Mouse (Mus musculus): ENCODE results near the gene Rpl22. TPM values are rescaled to one million over a fixed set of nuclear protein-coding genes. Genes with fewer than 3 reads are reported as not detected.

The Rpl22 gene
- polyA plus RNA-seq, 1 experiment from 2014 or later: 470 TPM

GRCm38 (mm10) chr4:152303172-152303571, 22.4 kb upstream of the Rpl22 start:
- H3K27me3 ChIP-seq (replicated peaks; ENCODE audit: control insufficient read depth, insufficient read depth, low read length): no peaks in the 10 kb centered on the region
- peaks cover 3% of the 10 kb centered on the region for H3K4me1 ChIP-seq (ENCODE audit: control insufficient read depth, insufficient read depth, low read length)
- 88% methylated on average over 10 of the region's 10 CpGs for WGBS
- H3K9ac ChIP-seq (ENCODE audit: low read depth, low read length): no peak overlapping the region
- no peaks in the 10 kb centered on the region for H3K9me3 ChIP-seq (ENCODE audit: control insufficient read depth, low read length)
- no peak overlapping the region for H3K27ac ChIP-seq (replicated peaks; ENCODE audit: low read depth, low read length)
- H3K4me2 ChIP-seq (ENCODE audit: low read depth, low read length): no peak overlapping the region
- no peak for ATAC-seq (ENCODE audit: low read depth)
- DNase-seq (ENCODE audit: low spot score): no peak
- peaks cover 44% of the 10 kb centered on the region for H3K36me3 ChIP-seq (ENCODE audit: control insufficient read depth, insufficient read depth, low read length)
- no peak overlapping the region for H3K4me3 ChIP-seq (ENCODE audit: low read depth, low read length)

- Histone ChIP-seq H3K27ac (replicated peaks; ENCODE audit: low read depth, low read length) (no peak overlapping the region), H3K9ac (ENCODE audit: low read depth, low read length) (no peak overlapping the region), H3K4me2 (ENCODE audit: low read depth, low read length) (no peak overlapping the region), H3K9me3 (ENCODE audit: control insufficient read depth, low read length) (no peaks in the 10 kb centered on the region), H3K4me3 (ENCODE audit: low read depth, low read length) (no peak overlapping the region), H3K4me1 (ENCODE audit: control insufficient read depth, insufficient read depth, low read length) (no peaks in the 10 kb centered on the region), H3K27me3 (replicated peaks; ENCODE audit: control insufficient read depth, insufficient read depth, low read length) (no peaks in the 10 kb centered on the region), H3K36me3 (ENCODE audit: control insufficient read depth, insufficient read depth, low read length) (peaks cover 43% of the 10 kb centered on the region)
- DNase-seq (ENCODE audit: low spot score) (no peak), ATAC-seq (ENCODE audit: low read depth) (no peak)
- WGBS: 96% methylated on average over 6 of the region's 6 CpGs
Observed at GRCm38 (mm10) chr4:152304685-152305084, 20.9 kb upstream of the Rpl22 start.

GRCm38 (mm10) chr4:152305991-152306390, 19.6 kb upstream of the Rpl22 start:
- 86% methylated on average over 6 of the region's 6 CpGs for WGBS
- Histone ChIP-seq H3K4me2 (ENCODE audit: low read depth, low read length) (no peak overlapping the region), H3K9ac (ENCODE audit: low read depth, low read length) (no peak overlapping the region), H3K9me3 (ENCODE audit: control insufficient read depth, low read length) (no peaks in the 10 kb centered on the region), H3K4me3 (ENCODE audit: low read depth, low read length) (no peak overlapping the region), H3K36me3 (ENCODE audit: control insufficient read depth, insufficient read depth, low read length) (peaks cover 32% of the 10 kb centered on the region), H3K27ac (replicated peaks; ENCODE audit: low read depth, low read length) (no peak overlapping the region), H3K4me1 (ENCODE audit: control insufficient read depth, insufficient read depth, low read length) (no peaks in the 10 kb centered on the region), H3K27me3 (replicated peaks; ENCODE audit: control insufficient read depth, insufficient read depth, low read length) (peaks cover 3% of the 10 kb centered on the region)
- ATAC-seq (ENCODE audit: low read depth) (no peak), DNase-seq (ENCODE audit: low spot score) (no peak)

GRCm38 (mm10) chr4:152307542-152307941, 18.0 kb upstream of the Rpl22 start:
- Histone ChIP-seq H3K36me3 (ENCODE audit: control insufficient read depth, insufficient read depth, low read length) (peaks cover 20% of the 10 kb centered on the region), H3K4me3 (ENCODE audit: low read depth, low read length) (no peak overlapping the region), H3K4me1 (ENCODE audit: control insufficient read depth, insufficient read depth, low read length) (peaks cover 4% of the 10 kb centered on the region; the same call in 1 of the 2 replicates), H3K9ac (ENCODE audit: low read depth, low read length) (no peak overlapping the region), H3K27me3 (replicated peaks; ENCODE audit: control insufficient read depth, insufficient read depth, low read length) (peaks cover 19% of the 10 kb centered on the region), H3K9me3 (ENCODE audit: control insufficient read depth, low read length) (no peaks in the 10 kb centered on the region), H3K4me2 (ENCODE audit: low read depth, low read length) (no peak overlapping the region), H3K27ac (replicated peaks; ENCODE audit: low read depth, low read length) (no peak overlapping the region)
- DNase-seq (ENCODE audit: low spot score) (no peak), ATAC-seq (ENCODE audit: low read depth) (no peak)
- WGBS: 73% methylated on average over 9 of the region's 9 CpGs

- 4% methylated on average over 14 of the region's 14 CpGs for WGBS
- no peak for ATAC-seq (ENCODE audit: low read depth)
- H3K4me2 ChIP-seq (ENCODE audit: low read depth, low read length): peak overlapping the region; percentile 65; the same call in 1 of the 2 replicates
Observed at GRCm38 (mm10) chr4:152312186-152312585, 13.4 kb upstream of the Rpl22 start.

GRCm38 (mm10) chr4:152313211-152313632, 12.3 kb upstream of the Rpl22 start:
- DNase-seq (ENCODE audit: low spot score) (no peak), ATAC-seq (ENCODE audit: low read depth) (peak; percentile 41; the same call in 1 of the 2 replicates)
- Histone ChIP-seq H3K4me1 (ENCODE audit: control insufficient read depth, insufficient read depth, low read length) (peaks cover 9% of the 10 kb centered on the region), H3K9me3 (ENCODE audit: control insufficient read depth, low read length) (no peaks in the 10 kb centered on the region), H3K9ac (ENCODE audit: low read depth, low read length) (peak overlapping the region; percentile 57), H3K27ac (replicated peaks; ENCODE audit: low read depth, low read length) (no peak overlapping the region), H3K27me3 (replicated peaks; ENCODE audit: control insufficient read depth, insufficient read depth, low read length) (peaks cover 75% of the 10 kb centered on the region), H3K36me3 (ENCODE audit: control insufficient read depth, insufficient read depth, low read length) (no peaks in the 10 kb centered on the region), H3K4me2 (ENCODE audit: low read depth, low read length) (peak overlapping the region; percentile 65), H3K4me3 (ENCODE audit: low read depth, low read length) (peak overlapping the region; percentile 35)
- 3% methylated on average over 21 of the region's 29 CpGs for WGBS

More at GRCm38 (mm10) chr4:152312186-152312585, 13.4 kb upstream of the Rpl22 start:
- Histone ChIP-seq H3K27me3 (replicated peaks; ENCODE audit: control insufficient read depth, insufficient read depth, low read length) (peaks cover 64% of the 10 kb centered on the region), H3K4me3 (ENCODE audit: low read depth, low read length) (peak overlapping the region; percentile 12; the same call in 1 of the 2 replicates), H3K4me1 (ENCODE audit: control insufficient read depth, insufficient read depth, low read length) (peaks cover 9% of the 10 kb centered on the region), H3K9ac (ENCODE audit: low read depth, low read length) (no peak overlapping the region; the same call in 1 of the 2 replicates), H3K36me3 (ENCODE audit: control insufficient read depth, insufficient read depth, low read length) (no peaks in the 10 kb centered on the region), H3K9me3 (ENCODE audit: control insufficient read depth, low read length) (no peaks in the 10 kb centered on the region), H3K27ac (replicated peaks; ENCODE audit: low read depth, low read length) (no peak overlapping the region)
- no peak for DNase-seq (ENCODE audit: low spot score)

- peak overlapping the region; percentile 65; the same call in 1 of the 2 replicates for H3K4me2 ChIP-seq (ENCODE audit: low read depth, low read length)
- no peaks in the 10 kb centered on the region for H3K9me3 ChIP-seq (ENCODE audit: control insufficient read depth, low read length)
- DNase-seq (ENCODE audit: low spot score) (no peak), ATAC-seq (ENCODE audit: low read depth) (no peak)
- H3K36me3 ChIP-seq (ENCODE audit: control insufficient read depth, insufficient read depth, low read length): no peaks in the 10 kb centered on the region
- peaks cover 9% of the 10 kb centered on the region for H3K4me1 ChIP-seq (ENCODE audit: control insufficient read depth, insufficient read depth, low read length)
- H3K4me3 ChIP-seq (ENCODE audit: low read depth, low read length): no peak overlapping the region; the same call in 1 of the 2 replicates
- H3K27ac ChIP-seq (replicated peaks; ENCODE audit: low read depth, low read length): no peak overlapping the region
- peaks cover 82% of the 10 kb centered on the region for H3K27me3 ChIP-seq (replicated peaks; ENCODE audit: control insufficient read depth, insufficient read depth, low read length)
- no peak overlapping the region for H3K9ac ChIP-seq (ENCODE audit: low read depth, low read length)
Observed at GRCm38 (mm10) chr4:152313934-152314333, 11.6 kb upstream of the Rpl22 start.

GRCm38 (mm10) chr4:152315498-152316213, 9.9 kb upstream of the Rpl22 start:
- H3K36me3 ChIP-seq (ENCODE audit: control insufficient read depth, insufficient read depth, low read length): no peaks in the 10 kb centered on the region
- no peaks in the 10 kb centered on the region for H3K9me3 ChIP-seq (ENCODE audit: control insufficient read depth, low read length)
- H3K27me3 ChIP-seq (replicated peaks; ENCODE audit: control insufficient read depth, insufficient read depth, low read length): peaks cover 83% of the 10 kb centered on the region
- H3K9ac ChIP-seq (ENCODE audit: low read depth, low read length): peak overlapping the region; percentile 34; the same call in 1 of the 2 replicates
- H3K4me1 ChIP-seq (ENCODE audit: control insufficient read depth, insufficient read depth, low read length): peaks cover 9% of the 10 kb centered on the region
- H3K4me3 ChIP-seq (ENCODE audit: low read depth, low read length): peak overlapping the region; percentile 35
- H3K27ac ChIP-seq (replicated peaks; ENCODE audit: low read depth, low read length): no peak overlapping the region
- no peak for DNase-seq (ENCODE audit: low spot score)
- peak overlapping the region; percentile 53 for H3K4me2 ChIP-seq (ENCODE audit: low read depth, low read length)
- ATAC-seq (ENCODE audit: low read depth): no peak
- WGBS: under 1% methylated on average over 43 of the region's 43 CpGs

- DNase-seq (ENCODE audit: low spot score) (no peak), ATAC-seq (ENCODE audit: low read depth) (no peak)
- 83% methylated on average over 6 of the region's 6 CpGs for WGBS
Observed at GRCm38 (mm10) chr4:152317631-152318033, 7.9 kb upstream of the Rpl22 start.

More at GRCm38 (mm10) chr4:152317631-152318033, 7.9 kb upstream of the Rpl22 start:
- Histone ChIP-seq H3K27me3 (replicated peaks; ENCODE audit: control insufficient read depth, insufficient read depth, low read length) (peaks cover 63% of the 10 kb centered on the region), H3K4me3 (ENCODE audit: low read depth, low read length) (no peak overlapping the region), H3K36me3 (ENCODE audit: control insufficient read depth, insufficient read depth, low read length) (no peaks in the 10 kb centered on the region), H3K9ac (ENCODE audit: low read depth, low read length) (no peak overlapping the region), H3K4me2 (ENCODE audit: low read depth, low read length) (no peak overlapping the region), H3K9me3 (ENCODE audit: control insufficient read depth, low read length) (no peaks in the 10 kb centered on the region), H3K4me1 (ENCODE audit: control insufficient read depth, insufficient read depth, low read length) (peaks cover 6% of the 10 kb centered on the region; the same call in 1 of the 2 replicates), H3K27ac (replicated peaks; ENCODE audit: low read depth, low read length) (no peak overlapping the region)
